Mouse (Mus musculus) embryo, embryonic 11 days (tissue): ENCODE results near the gene Mpp6.

Experiments
- DNase-seq: peaks from one replicate; pipeline ENCODE4 v3.0.0-alpha.2; 2015

Mpp6 gene

DNA sequence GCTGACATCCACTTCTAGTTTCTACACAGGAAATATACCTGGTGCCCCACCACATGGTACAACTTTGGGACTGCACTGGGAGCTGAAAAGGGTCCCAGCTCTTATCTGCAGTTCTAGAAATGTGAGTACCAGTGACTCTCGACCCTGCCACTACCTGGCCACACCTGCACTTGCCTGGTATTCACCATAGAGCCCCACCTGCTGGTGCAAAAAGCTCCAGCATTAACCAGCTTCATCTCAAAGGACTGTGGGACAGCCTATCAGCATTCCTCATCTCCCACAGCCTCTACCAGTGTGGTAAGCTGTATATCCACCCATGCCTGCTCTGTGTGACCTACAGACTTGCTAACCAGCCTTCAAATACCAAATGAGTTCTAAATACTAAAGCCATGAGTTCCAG lies 122.9 kb downstream of the Mpp6 start:
- no peak for DNase-seq

DNA sequence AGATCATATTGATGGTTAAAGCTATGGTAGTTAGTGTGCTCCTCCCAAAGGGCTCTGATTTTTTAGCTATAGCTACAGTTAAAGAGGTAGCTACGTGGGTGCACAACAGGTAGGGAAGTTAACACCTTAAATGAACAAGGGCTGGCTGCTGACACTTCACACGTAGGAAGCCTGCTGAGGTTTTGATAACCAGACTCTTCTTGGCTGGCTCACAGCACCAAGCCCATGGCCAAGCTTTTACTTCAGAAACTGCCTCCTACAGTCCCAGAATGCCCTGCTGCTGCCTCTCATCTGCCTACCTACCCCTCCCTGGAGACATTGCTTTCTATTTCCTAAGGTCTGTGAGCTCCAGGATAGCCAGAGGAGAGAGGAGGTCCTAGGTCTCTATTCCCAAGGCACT lies 127.9 kb downstream of the Mpp6 start:
- DNase-seq = no peak

DNA sequence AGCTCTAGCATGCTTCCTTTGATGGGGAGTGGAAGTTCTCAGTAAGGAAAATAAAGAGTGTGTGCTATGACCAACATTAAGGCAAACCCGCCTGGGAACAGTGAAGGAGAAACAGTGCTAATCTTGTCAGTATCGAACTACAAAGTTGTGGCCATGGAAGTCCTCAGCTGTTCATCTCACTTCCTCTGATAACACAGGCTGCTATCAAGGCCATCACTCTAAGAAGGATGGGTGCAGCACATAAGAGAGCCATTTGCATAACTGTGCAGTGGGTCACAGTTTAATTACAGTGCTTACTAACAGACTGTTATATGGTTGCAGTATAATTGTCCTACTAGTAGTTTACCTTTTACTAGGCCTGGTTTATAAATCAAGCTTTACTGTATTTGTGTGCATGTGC lies 129.9 kb downstream of the Mpp6 start:
- no peak for DNase-seq

DNA sequence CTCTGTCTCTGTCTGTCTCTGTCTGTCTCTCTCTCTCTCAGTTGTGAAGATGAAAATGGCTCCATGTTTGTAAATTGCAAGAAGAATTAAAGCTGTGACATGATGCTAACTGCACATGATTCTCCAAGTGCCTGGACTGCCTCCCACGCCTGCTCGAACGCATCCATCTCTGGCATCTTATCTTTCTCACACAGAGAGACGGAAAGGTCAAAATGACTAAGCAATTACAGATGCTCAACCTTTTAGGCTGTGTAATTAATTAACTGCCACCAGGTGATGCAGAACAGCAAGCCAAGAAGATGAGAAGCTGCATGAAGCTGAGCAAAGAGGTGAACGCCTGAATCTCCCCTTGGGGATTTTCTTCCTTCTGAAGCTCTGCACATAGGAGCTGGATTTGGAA lies 130.4 kb downstream of the Mpp6 start:
- no peak for DNase-seq

- DNase-seq = no peak
Measured at GRCm38 (mm10) chr6:50244126-50244525, 134.1 kb downstream of the Mpp6 start.

GRCm38 (mm10) chr6:50244967-50245366 lies 134.9 kb downstream of the Mpp6 start:
- no peak for DNase-seq

GRCm38 (mm10) chr6:50247356-50247755 lies 137.3 kb downstream of the Mpp6 start:
- DNase-seq = no peak

DNA sequence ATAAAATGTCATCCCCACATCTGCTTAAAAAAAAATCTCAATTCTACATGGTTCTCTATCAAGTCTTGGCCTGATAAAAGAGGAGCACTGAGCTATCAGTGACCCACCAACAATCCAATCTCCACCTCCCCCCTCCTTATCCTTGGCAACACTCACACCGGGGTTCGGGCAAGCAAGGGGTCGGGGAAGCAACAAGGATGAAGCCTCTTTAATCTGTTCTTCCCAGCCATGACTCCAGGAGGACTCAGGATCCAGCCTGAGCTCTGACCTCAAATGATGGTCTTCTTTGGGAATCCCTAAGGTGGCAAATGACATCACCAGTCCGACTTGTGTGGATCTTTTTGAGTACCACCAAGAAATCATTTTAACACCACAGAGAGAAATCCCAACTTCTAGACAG lies 137.8 kb downstream of the Mpp6 start:
- no peak for DNase-seq
